Mouse (Mus musculus) leukemia stem cell, adult 10-12 weeks (primary cell): Measurements from ENCODE around the gene Vpreb2. TPM values are rescaled to one million over a fixed set of nuclear protein-coding genes. Genes with fewer than 3 reads are reported as not detected.

ENCODE experiments used
- polyA plus RNA-seq: library from polyadenylated mRNA; stranded (reverse); fragments of >175 nt; gene quantifications from 2 replicates; pipeline ENCODE4 v1.2.3, GENCODE M21; 2012; ENCODE audit warnings: low replicate concordance

Gene Vpreb2
- polyA plus RNA-seq = not detected in 2 replicates

GRCm38 (mm10) chr16:17980128-17980527 lies at the start of gene Vpreb2:
Gene Vpreb2 (plus strand): TSS chr16:17980428.

Other genes starting within 250 kb of the Vpreb2 start
- gene Med15, start 247.5 kb upstream of the Vpreb2 start, polyA plus RNA-seq = 147 and 310 TPM in 2 replicates
- 2.3 and 30.3 TPM in 2 replicates for gene Klhl22, start 220.8 kb upstream of the Vpreb2 start, polyA plus RNA-seq
- gene Scarf2, start 183.1 kb upstream of the Vpreb2 start, polyA plus RNA-seq = 3.8 and 4.0 TPM in 2 replicates
- gene B830017H08Rik, start 147.3 kb upstream of the Vpreb2 start, polyA plus RNA-seq = not detected in 2 replicates
- 1.8 and 5.4 TPM in 2 replicates for gene Car15, start 142.1 kb upstream of the Vpreb2 start, polyA plus RNA-seq
- gene Gm20518, start 88.8 kb upstream of the Vpreb2 start, polyA plus RNA-seq = 0.57 and 0.79 TPM in 2 replicates
- gene Tssk1, start 86.2 kb upstream of the Vpreb2 start, polyA plus RNA-seq = not detected in 2 replicates
- 15.8 and 23.2 TPM in 2 replicates for gene Dgcr2, start 81.9 kb upstream of the Vpreb2 start, polyA plus RNA-seq
- 0.12 TPM in 1 of 2 replicates, not detected in the other for gene Tssk2, start 81.8 kb upstream of the Vpreb2 start, polyA plus RNA-seq
- gene Ess2, start 69.1 kb upstream of the Vpreb2 start, polyA plus RNA-seq = 27.5 and 28.2 TPM in 2 replicates
- not detected in 2 replicates for gene Gsc2, start 65.4 kb upstream of the Vpreb2 start, polyA plus RNA-seq
- 152 and 236 TPM in 2 replicates for gene Slc25a1, start 52.2 kb upstream of the Vpreb2 start, polyA plus RNA-seq
- 26.8 and 39.3 TPM in 2 replicates for gene Dgcr6, start 72.4 kb downstream of the Vpreb2 start, polyA plus RNA-seq
- 1.9 and 2.1 TPM in 2 replicates for gene Prodh, start 109.8 kb downstream of the Vpreb2 start, polyA plus RNA-seq
- 0.93 and 1.7 TPM in 2 replicates for gene Rtn4r, start 147.2 kb downstream of the Vpreb2 start, polyA plus RNA-seq
- gene Ccdc188, start 237.5 kb downstream of the Vpreb2 start, polyA plus RNA-seq = not detected in 2 replicates